Mouse (Mus musculus) CH12.LX (cell line): Measurements from ENCODE around the gene Fam124a.

Experiments used
- E2F4 ChIP-seq: IDR thresholded peaks from 2 replicates; pipeline ENCODE4 v1.6.1; 2011; ENCODE audit warnings: low read depth, low read length, improper control_type of control experiment; ENCODE audit not compliant: insufficient replicate concordance
- JUND ChIP-seq: conservative IDR thresholded peaks from 2 replicates; pipeline ENCODE4 v1.6.1; 2011; ENCODE audit warnings: low read depth, low read length, improper control_type of control experiment
- MAFK ChIP-seq: IDR thresholded peaks from 2 replicates; pipeline ENCODE4 v1.6.1; 2011; ENCODE audit warnings: low read length, improper control_type of control experiment; ENCODE audit not compliant: insufficient replicate concordance
- MAX ChIP-seq: IDR thresholded peaks from 2 replicates; pipeline ENCODE4 v1.6.1; 2011; ENCODE audit warnings: low read length, improper control_type of control experiment
- SIN3A ChIP-seq: IDR thresholded peaks from 2 replicates; pipeline ENCODE4 v1.6.1; 2012; ENCODE audit warnings: low read length, improper control_type of control experiment, inconsistent platforms
- ZC3H11A ChIP-seq: IDR thresholded peaks from 2 replicates; pipeline ENCODE4 v1.6.1; 2012; ENCODE audit warnings: low read depth, mild to moderate bottlenecking, inconsistent platforms, low read length, improper control_type of control experiment

DNA sequence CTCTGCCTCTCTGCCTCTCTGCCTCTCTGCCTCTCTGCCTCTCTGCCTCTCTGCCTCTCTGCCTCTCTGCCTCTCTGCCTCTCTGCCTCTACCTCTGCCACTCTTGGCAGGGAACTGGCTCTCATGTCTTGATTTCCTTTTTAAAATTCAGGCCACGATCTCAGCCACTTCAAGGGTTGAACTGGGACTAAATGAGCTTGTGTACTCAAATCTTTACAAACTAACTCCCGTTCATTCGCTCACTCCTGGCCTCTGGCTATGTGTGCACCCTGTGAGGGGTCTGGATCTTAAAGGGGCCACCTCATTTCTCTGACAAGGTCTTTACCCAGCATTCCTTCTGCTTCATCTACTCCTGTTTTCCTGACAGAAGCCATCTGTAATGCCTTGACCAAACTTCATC is 29.8 kb downstream of the Fam124a start:
- no peak for TF ChIP-seq JUND
- TF ChIP-seq MAX = no peak
- no peak for TF ChIP-seq ZC3H11A
- TF ChIP-seq SIN3A = no peak
- TF ChIP-seq E2F4 = no peak
- TF ChIP-seq MAFK = no peak
